Mouse (Mus musculus) neural tube, embryonic 15.5 days (tissue): ENCODE measurements at regions not wholly inside any gene's neighbourhood (a gene's known extent, or its start where the extent isn't known, plus 50 kb on each side); places are given as distances from the start of the nearest gene placed in this dataset.

ENCODE experiments used
- ATAC-seq: fragments of 200-750 bp; cut with Nextera tagmentation; 2 replicates; pipeline ENCODE4 v1.8.0; 2017; ENCODE audit warnings: mild to moderate bottlenecking, moderate TSS enrichment, moderate library complexity; ENCODE audit not compliant: low FRiP score
- H3K27ac ChIP-seq: fragments of 300-500 bp; sonication (generic); replicated peaks from 2 replicates; pipeline ENCODE4 v1.5.1; 2015; ENCODE audit warnings: mild to moderate bottlenecking, inconsistent platforms
- H3K27me3 ChIP-seq: fragments of 300-500 bp; sonication (generic); replicated peaks from 2 replicates; pipeline ENCODE4 v1.6.1; 2015; ENCODE audit warnings: inconsistent platforms
- H3K36me3 ChIP-seq: fragments of 300-500 bp; sonication (generic); 2 replicates; pipeline ENCODE4 v1.6.1; 2015; ENCODE audit warnings: inconsistent platforms
- H3K4me1 ChIP-seq: fragments of 300-500 bp; sonication (generic); 2 replicates; pipeline ENCODE4 v1.6.1; 2015; ENCODE audit warnings: inconsistent platforms
- H3K4me2 ChIP-seq: fragments of 300-500 bp; sonication (generic); 2 replicates; pipeline ENCODE4 v1.6.1; 2015; ENCODE audit warnings: inconsistent platforms, mild to moderate bottlenecking, moderate library complexity
- H3K4me3 ChIP-seq: fragments of 300-500 bp; sonication (generic); replicated peaks from 2 replicates; pipeline ENCODE4 v1.5.1; 2015; ENCODE audit warnings: mild to moderate bottlenecking, inconsistent platforms
- H3K9ac ChIP-seq: fragments of 300-500 bp; sonication (generic); replicated peaks from 2 replicates; pipeline ENCODE4 v1.6.1; 2015; ENCODE audit warnings: mild to moderate bottlenecking, inconsistent platforms
- H3K9me3 ChIP-seq: fragments of 300-500 bp; sonication (generic); replicated peaks from 2 replicates; pipeline ENCODE4 v1.6.1; 2016; ENCODE audit warnings: inconsistent platforms
- WGBS: fragments of 180-500 bp; shearing (Covaris S2); methylation state at CpG from one replicate; pipeline ENCODE4 v1.1.7; 2015; ENCODE audit warnings: mixed read lengths; 5-methylcytosine and 5-hydroxymethylcytosine counted together

GRCm38 (mm10) chrX:7428621-7429523, 53.2 kb upstream of the Usp27x start:
- ATAC-seq: peak; percentile 70
- H3K4me3 ChIP-seq: no peak overlapping the region
- H3K4me2 ChIP-seq: peak overlapping the region; percentile 22; the same call in 1 of the 2 replicates
- WGBS: 49% methylated on average over 20 of the region's 20 CpGs
- no peaks in the 10 kb centered on the region for H3K27me3 ChIP-seq
- no peaks in the 10 kb centered on the region for H3K9me3 ChIP-seq
- no peak overlapping the region for H3K27ac ChIP-seq
- no peaks in the 10 kb centered on the region for H3K36me3 ChIP-seq
- H3K4me1 ChIP-seq: no peaks in the 10 kb centered on the region
- H3K9ac ChIP-seq: no peak overlapping the region
